Comparison of ENCODE assay signal across 50 mouse cellular contexts in genomic region chr8:83382850-83383249, GRCm38 (mm10). TPM values are rescaled to one million over a fixed set of nuclear protein-coding genes. Genes with fewer than 3 reads are reported as not detected.
"Had no signal": no experiment of that assay in that cellular context is flagged by ENCODE, and none has a peak within 500 bp of the region (broad histone marks: within the 10 kb centered on the region; RNA-seq: fewer than 3 reads in every experiment).

No protein-coding gene starts in this region.

- H3K27ac ChIP-seq: heart, embryonic 13.5 days; heart, embryonic 15.5 days; hindbrain, embryonic 10.5 days; hindbrain, embryonic 12.5 days; hindbrain, embryonic 13.5 days; hindbrain, embryonic 14.5 days; hindbrain, embryonic 15.5 days; hindbrain, postnatal 0 days; intestine, embryonic 15.5 days; kidney, embryonic 15.5 days; kidney, postnatal 0 days; layer of hippocampus, adult 2 months; left cerebral cortex, adult 2 months had no signal

- H3K27me3 ChIP-seq: hindbrain, embryonic 12.5 days; hindbrain, embryonic 13.5 days; hindbrain, embryonic 15.5 days; intestine, embryonic 15.5 days had no signal

- DNase-seq: heart, postnatal 10 days; heart, postnatal 14 days; heart, postnatal 36 days; heart, postnatal 4 days; kidney, adult 11 months; kidney, adult 18-20 months; kidney, adult 2 months; kidney, adult 8-10 months; kidney, adult 9 months; kidney, postnatal 10 days; kidney, postnatal 14 days; kidney, postnatal 25 days; kidney, postnatal 36 days; kidney, postnatal 4 days; layer of hippocampus, adult 9-11 months; layer of hippocampus, postnatal 36 days had no signal

- H3K4me1 ChIP-seq: heart, embryonic 13.5 days; heart, embryonic 15.5 days; hindbrain, embryonic 10.5 days; hindbrain, embryonic 12.5 days; hindbrain, embryonic 13.5 days; hindbrain, embryonic 15.5 days; intestine, embryonic 15.5 days; kidney, embryonic 15.5 days had no signal

- H3K36me3 ChIP-seq: heart, embryonic 13.5 days; heart, embryonic 15.5 days; hindbrain, embryonic 10.5 days; hindbrain, embryonic 12.5 days; hindbrain, embryonic 13.5 days; hindbrain, embryonic 15.5 days; intestine, embryonic 15.5 days; kidney, embryonic 15.5 days had no signal

- ATAC-seq: hindbrain, postnatal 0 days; inflammation-experienced regulatory T-cells, adult 6 months; intestine, embryonic 15.5 days; intestine, embryonic 16.5 days; intestine, postnatal 0 days had no signal

- H3K9ac ChIP-seq: heart, embryonic 13.5 days; heart, embryonic 15.5 days; hindbrain, embryonic 12.5 days; hindbrain, embryonic 13.5 days; hindbrain, embryonic 14.5 days; hindbrain, embryonic 15.5 days; intestine, embryonic 15.5 days; kidney, embryonic 15.5 days had no signal

- H3K9me3 ChIP-seq: heart, embryonic 13.5 days; heart, embryonic 15.5 days; hindbrain, embryonic 10.5 days; hindbrain, embryonic 12.5 days; hindbrain, embryonic 13.5 days; hindbrain, embryonic 15.5 days; intestine, embryonic 15.5 days; kidney, embryonic 15.5 days had no signal

- H3K4me3 ChIP-seq: heart, embryonic 13.5 days; heart, embryonic 15.5 days; hindbrain, embryonic 10.5 days; hindbrain, embryonic 12.5 days; hindbrain, embryonic 13.5 days; hindbrain, embryonic 15.5 days; intestine, embryonic 15.5 days; kidney, embryonic 15.5 days; layer of hippocampus, adult 2 months; left cerebral cortex, adult 2 months had no signal

- H3K4me2 ChIP-seq: heart, embryonic 13.5 days; heart, embryonic 15.5 days; hindbrain, embryonic 12.5 days; hindbrain, embryonic 13.5 days; hindbrain, embryonic 14.5 days; hindbrain, embryonic 15.5 days; intestine, embryonic 15.5 days; kidney, embryonic 15.5 days had no signal

RNA-seq across cellular contexts. Expression of gene Clgn, which starts 6.8 kb away (rescaled TPM):
- total RNA-seq: heart, postnatal 10 days; heart, postnatal 14 days; heart, postnatal 25 days; heart, postnatal 36 days; heart, postnatal 4 days; hematopoietic stem cell, adult 5-6 weeks had no signal
- polyA plus RNA-seq: heart, postnatal 0 days had no signal

RNA-seq across cellular contexts. Expression of gene Mgat4d, which starts 34.6 kb away (rescaled TPM):
- total RNA-seq: heart, postnatal 10 days; heart, postnatal 14 days; heart, postnatal 25 days; heart, postnatal 36 days; heart, postnatal 4 days; hematopoietic stem cell, adult 5-6 weeks; hindbrain, postnatal 0 days; layer of hippocampus, adult 18-20 months; layer of hippocampus, adult 2 months; layer of hippocampus, adult 8-10 months; layer of hippocampus, postnatal 10 days; layer of hippocampus, postnatal 14 days; layer of hippocampus, postnatal 25 days; layer of hippocampus, postnatal 36 days; left cerebral cortex, adult 18-20 months; left cerebral cortex, adult 2 months; left cerebral cortex, adult 8-10 months; left cerebral cortex, postnatal 10 days had no signal
- polyA plus RNA-seq: heart, embryonic 13.5 days; heart, embryonic 14.5 days; heart, embryonic 15.5 days; heart, embryonic 16.5 days; heart, postnatal 0 days; hindbrain, embryonic 10.5 days; hindbrain, embryonic 11.5 days; hindbrain, embryonic 12.5 days; hindbrain, embryonic 13.5 days; hindbrain, embryonic 14.5 days; hindbrain, embryonic 15.5 days; hindbrain, postnatal 0 days; inflammation-experienced regulatory T-cells, adult 6 months; intestine, embryonic 14.5 days; intestine, embryonic 15.5 days; intestine, embryonic 16.5 days; intestine, postnatal 0 days; kidney, adult 2 months; kidney, embryonic 14.5 days; kidney, embryonic 15.5 days; kidney, embryonic 16.5 days; kidney, postnatal 0 days; large intestine, adult 2 months had no signal
